ENCODE assay signal across 28 mouse cellular contexts in genomic region chr16:89905730-89906305, GRCm38 (mm10).
A peak's percentile ranks its signal among the peaks of the same experiment; 100 is the strongest.
DNase-seq lines count a peak whose midpoint lies in the region; ATAC-seq and TF ChIP-seq lines count a peak whose summit lies in the region.
"Had no signal": no experiment of that assay in that cellular context is flagged by ENCODE, and none has a peak within 500 bp of the region (broad histone marks: within the 10 kb centered on the region; RNA-seq: fewer than 3 reads in every experiment).

No protein-coding gene starts in this region.

- TF ChIP-seq POLR2A in cerebellum, adult 2 months (IDR thresholded peaks at IDR 0.05; ENCODE audit: borderline replicate concordance, insufficient read depth, low read length): no peak

- 90% methylated on average over 1 of the region's 1 CpGs for WGBS in cerebellum, adult 2 months

- H3K27ac ChIP-seq in cerebellum, adult 2 months (ENCODE audit: insufficient read depth, low read length): no peak overlapping the region
- H3K27ac ChIP-seq: embryonic facial prominence, embryonic 13.5 days; kidney, postnatal 0 days; liver, embryonic 14.5 days; neural tube, embryonic 15.5 days; stomach, postnatal 0 days had no signal

- H3K4me3 ChIP-seq in cerebellum, adult 2 months (replicated peaks; ENCODE audit: insufficient read depth, low read depth, low read length): no peak overlapping the region
- H3K4me3 ChIP-seq: embryonic facial prominence, embryonic 13.5 days; megakaryocyte, embryonic 14.5 days; neural tube, embryonic 15.5 days had no signal

- H3K27me3 ChIP-seq in cerebellum, adult 2 months (ENCODE audit: control insufficient read depth, insufficient read depth, low read length): no peaks in the 10 kb centered on the region
- H3K27me3 ChIP-seq: embryonic facial prominence, embryonic 13.5 days; megakaryocyte, embryonic 14.5 days; neural tube, embryonic 15.5 days had no signal

- TF ChIP-seq CTCF in cerebellum, adult 2 months (IDR thresholded peaks at IDR 0.05; ENCODE audit: borderline replicate concordance, insufficient read depth, low read depth, low read length): no peak

- H3K4me1 ChIP-seq in cerebellum, adult 2 months (ENCODE audit: control insufficient read depth, insufficient read depth, low read length): peaks cover 32% of the 10 kb centered on the region

- peak; percentile 5 for DNase-seq in A20 (ENCODE audit: low read depth, low spot score)
- peak; percentile 63 for DNase-seq in induced T-regulatory cell, adult 2 months (ENCODE audit: low read depth)
- peak; percentile 47 for DNase-seq in mesoderm, embryonic 11.5 days (ENCODE audit: low read depth, low spot score)
- DNase-seq in adipocyte (ENCODE audit: low spot score): no peak
- DNase-seq in cerebellum, adult 2 months: no peak
- DNase-seq in MN1 (ENCODE audit: low spot score): no peak
- DNase-seq in cerebellum, adult 11-12 months: no peak
- DNase-seq: adrenal gland, postnatal 36 days; cerebellum, adult 9-10 months; cerebellum, postnatal 36 days; forebrain, postnatal 0 days; gastrocnemius, postnatal 10 days; kidney, adult 8-10 months; liver; lung, embryonic 14.5 days; lung, postnatal 14 days; midbrain, embryonic 14.5 days; right cerebral cortex, adult 18-20 months; spleen, adult 18-20 months had no signal

- ATAC-seq in CD4-positive, CD25-positive, alpha-beta regulatory T cell, adult 4 months: peak; percentile 78
- ATAC-seq: forebrain, postnatal 0 days; hindbrain, embryonic 16.5 days; intestine, embryonic 16.5 days had no signal

Comparison
In these comparisons a context has a peak if more than half of its experiments do, and no peak if none do; other contexts are left out.
1. DNase-seq: peak in A20 (single experiment), induced T-regulatory cell, adult 2 months (single experiment) and mesoderm, embryonic 11.5 days (single experiment); none in adipocyte (single experiment), cerebellum, adult 2 months (0 of 2), MN1 (single experiment) and cerebellum, adult 11-12 months (single experiment).